Mouse (Mus musculus) inflammation-experienced regulatory T-cells, adult 6 months (primary cell): ENCODE data around the gene Dusp22. TPM values are rescaled to one million over a fixed set of nuclear protein-coding genes. Genes with fewer than 3 reads are reported as not detected.

ENCODE experiments used
- ATAC-seq: one replicate; pipeline ENCODE4 v1.8.0; 2017
- polyA plus RNA-seq, 3 experiments: library from polyadenylated mRNA; unstranded; fragments of 100-300 nt; shearing (Covaris generic); gene quantifications; one replicate each; pipeline ENCODE4 v1.2.1; 2017

The Dusp22 gene
- 1 to 10 TPM; 4.2 to 4.6 (median 4.3) TPM for polyA plus RNA-seq

DNA sequence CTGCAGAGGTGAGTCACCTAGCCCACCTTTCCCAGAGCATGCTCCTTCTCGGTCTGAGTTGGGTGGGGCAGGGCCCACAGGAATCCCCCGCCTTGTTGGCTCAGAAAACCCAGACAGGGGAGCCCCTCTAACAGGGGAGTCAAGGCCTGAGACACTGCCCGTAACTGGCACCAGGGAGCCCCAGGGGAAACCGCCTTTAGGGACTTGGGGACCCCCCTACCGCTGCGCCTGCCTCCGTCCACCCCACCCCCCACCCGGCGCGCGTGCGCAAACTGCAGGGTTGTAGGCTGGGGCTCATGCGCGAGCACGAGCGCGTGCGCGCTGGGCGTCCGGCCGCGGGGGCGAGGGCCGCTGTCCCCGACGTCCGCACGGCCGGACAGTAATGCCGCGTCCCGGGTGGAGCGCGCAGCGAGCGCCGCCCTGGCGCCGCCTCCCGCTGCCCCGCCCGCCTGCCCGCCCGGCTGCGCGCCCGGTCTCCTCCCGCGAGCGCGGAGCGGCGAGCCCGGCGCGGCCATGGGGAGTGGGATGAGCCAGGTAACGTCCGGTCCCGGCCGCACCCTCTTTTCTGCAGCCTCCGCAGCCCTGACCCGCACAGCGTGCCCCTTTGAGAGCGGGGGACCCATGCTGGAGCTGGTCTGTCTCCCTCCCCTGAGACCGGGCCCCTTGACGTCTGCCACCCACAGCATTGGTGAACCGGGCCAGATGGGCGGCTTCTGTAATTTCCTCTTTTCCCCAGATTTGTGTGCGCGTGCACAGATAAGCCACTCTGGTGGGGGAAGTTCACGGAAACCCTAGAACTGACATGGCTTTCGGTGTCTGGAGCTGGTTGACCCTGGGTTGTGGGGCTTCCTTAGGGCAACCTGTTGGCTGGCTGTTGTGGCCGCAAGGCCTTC, at the start of gene Dusp22:
Gene Dusp22, plus strand, starts transcription at position 387 of the 893 bp plus-strand sequence.
- peak; percentile 63 for ATAC-seq

GRCm38 (mm10) chr13:30612079-30612794, 47.6 kb upstream of the Dusp22 start:
- ATAC-seq: no peak

- no peak for ATAC-seq
Measured at GRCm38 (mm10) chr13:30619684-30620083, 40.1 kb upstream of the Dusp22 start.

- ATAC-seq: no peak
Measured at GRCm38 (mm10) chr13:30628195-30629048, 31.4 kb upstream of the Dusp22 start.

- ATAC-seq: peak; percentile 32
Measured at GRCm38 (mm10) chr13:30629794-30630410, 29.9 kb upstream of the Dusp22 start.

DNA sequence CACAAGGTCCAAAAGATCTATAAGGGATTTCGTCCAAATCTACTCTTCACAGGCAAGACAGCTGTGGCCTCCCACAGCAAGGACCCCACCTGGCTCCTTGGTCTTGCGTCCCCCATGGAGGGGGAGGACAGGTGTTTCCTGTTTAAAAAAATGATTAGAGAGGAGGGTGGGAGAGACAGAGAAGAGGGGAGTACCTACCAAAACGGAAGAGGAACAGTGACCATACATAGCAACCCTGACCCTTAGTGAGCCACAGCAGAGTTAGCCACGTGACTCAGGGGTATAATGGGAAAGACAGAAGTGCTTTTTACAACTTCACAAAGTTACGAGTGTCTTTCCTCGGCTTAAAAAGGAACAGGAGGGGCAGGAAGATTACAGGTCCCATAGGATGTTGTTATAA, 26.8 kb upstream of the Dusp22 start:
- no peak for ATAC-seq

GRCm38 (mm10) chr13:30636453-30636852, 23.3 kb upstream of the Dusp22 start:
- no peak for ATAC-seq

DNA sequence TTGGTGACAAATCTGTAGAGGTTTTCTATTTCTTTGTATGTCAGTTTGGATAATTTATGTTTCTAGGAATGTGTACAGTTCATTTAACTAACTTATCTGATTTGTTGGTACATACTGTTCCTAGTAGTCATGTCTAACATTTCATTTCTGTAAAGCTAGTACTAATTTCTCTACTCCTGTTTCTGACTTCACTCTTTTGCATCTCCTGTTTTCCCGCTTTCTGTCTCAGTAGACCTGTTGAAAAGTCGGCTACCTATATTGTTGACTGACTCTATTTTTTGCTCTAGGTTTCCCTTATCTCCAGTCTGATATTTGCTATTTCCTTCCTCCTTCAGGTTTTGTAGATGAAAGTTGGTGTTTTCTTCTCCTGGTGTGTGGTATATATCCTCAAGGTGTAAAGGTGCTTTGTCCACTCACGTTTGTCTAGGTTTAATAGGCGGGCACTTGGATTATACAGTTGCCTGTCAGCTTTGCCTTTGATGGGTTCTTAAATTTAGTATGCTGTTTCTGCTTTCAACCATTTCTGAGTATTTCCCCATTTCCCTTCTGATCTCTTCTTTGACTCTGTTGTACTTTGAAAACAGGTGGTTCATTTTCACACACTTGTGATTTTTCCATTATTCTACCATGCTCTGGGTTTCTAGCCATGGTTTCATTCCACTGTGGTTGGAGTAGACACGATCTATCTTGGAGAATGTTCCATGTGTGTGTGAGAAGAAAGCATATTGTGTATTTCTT, 21.3 kb upstream of the Dusp22 start:
- no peak for ATAC-seq

DNA sequence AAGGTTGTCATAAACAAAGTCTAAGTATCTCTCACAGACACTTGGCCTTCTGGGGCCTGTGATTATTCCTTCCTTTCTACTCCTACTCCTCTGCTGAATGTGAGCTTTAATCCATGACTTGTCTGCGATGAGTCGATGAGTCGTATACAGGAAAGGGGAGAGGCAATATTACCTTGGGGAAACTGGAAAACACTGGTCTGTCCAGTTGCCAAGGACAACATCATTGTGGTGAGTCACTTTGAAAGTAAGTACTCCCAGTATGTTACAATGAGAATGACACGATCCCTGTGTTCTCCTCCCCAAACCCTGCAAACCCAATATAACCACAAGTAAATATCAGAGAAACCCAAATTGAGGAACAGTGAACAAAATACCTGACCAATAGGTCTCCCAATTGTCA, 17.7 kb upstream of the Dusp22 start:
- no peak for ATAC-seq

DNA sequence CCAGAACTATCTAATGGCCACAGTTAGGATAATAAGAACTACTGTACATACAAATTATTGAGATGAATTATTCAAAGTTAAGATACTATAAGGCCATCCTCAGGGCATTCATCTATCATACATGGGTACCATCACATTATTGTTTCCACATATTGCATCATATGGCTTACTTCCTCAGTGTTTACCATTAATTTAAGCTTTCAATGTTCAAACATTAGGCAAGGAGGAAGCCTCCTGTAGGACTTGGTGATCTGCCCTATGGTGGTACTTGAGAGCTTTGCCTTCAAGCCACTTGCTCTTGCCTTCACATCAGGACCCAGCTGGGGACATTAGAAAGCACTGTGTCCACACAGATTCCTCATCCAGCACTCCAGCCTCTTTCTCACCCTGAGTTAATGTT, 11.3 kb upstream of the Dusp22 start:
- no peak for ATAC-seq

DNA sequence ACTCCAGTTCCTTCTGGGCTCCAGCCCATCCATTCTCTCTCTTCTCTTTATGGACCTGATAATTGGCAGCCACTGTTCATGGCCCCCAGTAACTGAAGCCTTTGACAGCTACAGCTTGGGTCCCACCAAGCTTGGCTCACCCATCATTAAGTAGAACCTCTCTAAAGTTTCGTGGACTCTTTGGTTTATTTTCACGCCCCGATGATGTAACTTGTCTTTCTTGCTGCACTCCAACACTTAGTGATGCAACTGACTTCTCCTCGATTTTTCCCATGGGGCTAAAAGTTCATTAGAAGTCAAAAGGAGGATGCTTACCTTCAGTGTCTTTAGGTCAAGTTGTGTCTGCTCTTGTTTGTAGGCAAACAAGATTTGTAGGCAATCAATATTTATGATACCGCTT, 10.6 kb upstream of the Dusp22 start:
- ATAC-seq: no peak

DNA sequence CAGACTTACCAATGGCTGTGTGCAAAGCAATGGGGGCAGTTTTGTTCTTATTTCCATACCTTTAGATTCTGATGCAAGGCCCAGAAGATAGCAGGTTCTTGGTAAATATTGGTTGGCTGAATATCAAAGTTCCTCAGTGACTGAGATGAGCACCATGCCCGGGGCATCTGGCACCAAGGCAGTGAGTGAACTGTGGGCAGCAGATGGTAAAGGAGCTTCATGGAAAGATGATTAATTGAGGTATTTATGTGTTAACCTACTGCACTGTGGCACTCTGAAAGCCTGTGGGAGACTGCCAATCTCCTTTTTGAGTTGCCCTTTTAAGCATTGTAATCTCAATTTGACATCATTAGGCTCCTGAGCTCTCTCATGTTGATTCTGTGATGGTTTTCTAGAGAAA, 9.1 kb upstream of the Dusp22 start:
- no peak for ATAC-seq

- ATAC-seq: no peak
Measured at GRCm38 (mm10) chr13:30653051-30653450, 6.7 kb upstream of the Dusp22 start.

DNA sequence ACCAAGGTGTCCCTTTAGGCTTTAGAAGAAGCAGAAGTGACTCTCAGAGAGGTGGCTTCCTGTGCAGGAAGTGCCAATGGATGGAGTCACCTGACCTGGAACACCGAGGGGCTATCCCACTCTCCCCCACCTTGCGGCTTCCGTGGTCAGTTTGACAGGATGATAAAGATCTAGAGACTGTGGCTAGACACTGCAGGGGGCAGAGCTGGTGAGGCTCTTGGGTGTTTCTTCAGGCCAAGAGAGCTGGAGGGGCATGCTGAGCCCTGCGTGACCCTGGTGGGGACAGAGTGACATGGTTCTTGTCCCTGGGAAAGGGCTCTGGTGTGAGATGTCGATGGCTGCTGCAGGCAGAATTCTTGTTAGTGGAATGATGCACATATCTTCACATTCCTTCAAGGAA, 5.3 kb upstream of the Dusp22 start:
- no peak for ATAC-seq

DNA sequence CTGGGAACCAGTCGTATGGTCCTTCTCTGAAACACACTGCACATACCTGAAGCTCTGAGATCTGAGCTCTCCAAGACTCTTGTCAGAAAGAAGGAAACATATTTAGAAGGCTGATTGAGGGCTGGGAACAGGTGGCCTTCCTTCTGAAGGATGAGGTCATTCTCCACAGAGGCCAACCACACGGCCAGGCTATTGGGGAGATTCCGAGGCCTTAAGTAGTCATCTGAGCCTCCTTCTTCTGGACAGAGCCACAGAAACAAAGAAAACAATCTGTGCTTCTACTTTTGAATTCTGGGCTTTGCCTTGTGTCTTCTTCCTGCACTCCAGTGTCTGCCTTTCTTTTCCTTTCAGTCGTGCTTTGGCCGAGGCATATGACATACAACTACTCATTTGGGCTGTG, 2.9 kb upstream of the Dusp22 start:
- ATAC-seq: no peak

DNA sequence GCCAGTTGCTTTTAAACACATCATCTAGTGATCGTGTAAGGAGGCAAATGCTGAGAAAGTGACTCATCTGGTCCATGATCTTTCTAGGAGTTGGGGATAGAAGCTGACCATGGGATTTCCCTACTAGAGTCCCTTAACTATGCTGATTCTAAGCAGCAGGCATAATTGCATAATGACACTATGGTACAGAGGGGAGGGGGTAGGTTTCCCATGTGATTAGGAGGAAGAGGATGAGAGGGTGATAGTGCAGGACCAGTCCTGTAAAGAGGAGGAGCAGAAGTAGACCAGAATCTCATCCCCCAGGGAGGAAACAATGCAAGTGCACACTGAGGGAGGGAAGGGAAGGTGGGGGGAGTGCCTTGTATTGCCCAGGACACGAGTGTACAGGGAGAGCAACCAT, 2.0 kb upstream of the Dusp22 start:
- no peak for ATAC-seq

DNA sequence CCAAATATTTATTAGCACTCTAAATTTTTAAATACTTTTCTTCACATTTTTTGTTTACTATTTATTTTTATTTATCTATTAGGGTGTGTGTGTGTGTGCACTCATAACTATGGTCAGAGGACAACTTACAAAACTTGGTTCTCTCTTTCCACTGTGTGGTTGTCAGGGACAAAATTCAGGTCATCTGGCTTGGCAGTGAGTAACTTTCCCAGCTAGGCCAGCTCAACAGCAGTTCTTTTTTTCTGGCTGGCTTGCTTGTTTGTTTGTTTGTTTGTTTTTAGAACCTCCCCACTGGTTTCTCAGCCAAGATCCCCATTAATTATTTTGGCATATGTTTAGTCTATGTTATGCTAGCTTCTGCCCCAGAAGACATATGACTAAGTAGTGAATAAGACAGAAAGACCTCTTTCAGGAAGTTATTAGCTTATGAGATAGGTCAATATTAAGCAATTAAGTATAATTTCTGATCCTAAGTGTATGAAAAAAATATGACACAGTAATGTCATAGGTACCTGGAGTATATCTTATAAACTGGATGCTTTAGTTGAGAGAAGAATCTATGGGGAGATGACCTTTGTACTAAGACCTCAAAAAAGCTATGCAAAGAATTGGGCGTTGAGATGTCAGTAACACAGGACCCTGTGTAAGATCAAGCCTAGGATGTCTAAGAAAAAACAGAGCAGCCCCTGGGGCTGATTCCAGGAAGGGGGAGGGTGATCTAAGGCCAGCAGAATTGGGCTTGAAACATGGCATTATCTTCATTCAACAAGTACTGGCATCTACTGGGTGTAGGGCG, 1.4 kb upstream of the Dusp22 start:
- no peak for ATAC-seq

DNA sequence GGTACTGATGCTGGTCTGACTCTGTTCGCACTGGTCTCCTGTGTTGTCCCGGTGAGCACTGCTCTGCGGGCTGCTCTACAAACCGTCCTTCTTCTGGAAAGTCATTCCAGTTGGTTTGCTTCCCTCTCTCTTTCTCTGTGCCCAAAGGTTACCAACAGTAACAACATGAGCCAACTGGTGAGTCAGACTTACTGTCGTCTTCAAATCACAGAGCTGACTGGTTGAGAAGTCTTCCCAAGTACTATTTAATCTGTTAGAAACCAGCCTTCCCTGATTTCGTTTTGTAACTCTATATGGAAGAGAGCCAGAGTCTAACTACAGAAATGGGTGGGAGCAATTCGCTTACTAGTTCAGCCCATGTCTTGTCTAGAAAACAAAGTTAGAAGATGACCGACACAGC, 5.5 kb downstream of the Dusp22 start:
- no peak for ATAC-seq

GRCm38 (mm10) chr13:30666537-30666936, 6.7 kb downstream of the Dusp22 start:
- ATAC-seq: no peak

GRCm38 (mm10) chr13:30668301-30668700, 8.5 kb downstream of the Dusp22 start:
- ATAC-seq: no peak

- ATAC-seq: no peak
Measured at GRCm38 (mm10) chr13:30669277-30669676, 9.5 kb downstream of the Dusp22 start.
